Mouse (Mus musculus): Measurements from ENCODE around the gene Rnase13. TPM values are rescaled to one million over a fixed set of nuclear protein-coding genes. Genes with fewer than 3 reads are reported as not detected.

Rnase13 gene
- polyA plus RNA-seq, 1 experiment from 2014 or later = not detected

Other genes starting within 250 kb of the Rnase13 start
- not detected in 3 replicates for gene Gm17079, start 227.3 kb downstream of the Rnase13 start, polyA plus RNA-seq (2018)
- gene Gm5800, start 205.6 kb downstream of the Rnase13 start, polyA plus RNA-seq (2018) = not detected in 3 replicates
- not detected in 3 replicates for gene Ang4, start 149.2 kb downstream of the Rnase13 start, polyA plus RNA-seq (2018)
- gene AY358078, start 122.7 kb downstream of the Rnase13 start, polyA plus RNA-seq (2018) = not detected in 3 replicates
- 0.75 TPM in 1 of 3 replicates, not detected in the others for gene Ear6, start 69.1 kb downstream of the Rnase13 start, polyA plus RNA-seq (2018)
- 5.5 to 12.4 TPM (median 8.5 TPM) in 3 replicates for gene Mettl17, start 37.9 kb downstream of the Rnase13 start, polyA plus RNA-seq (2018)
- 0.16 to 0.27 TPM in 2 of 3 replicates, not detected in the other for gene Slc39a2, start 29.9 kb downstream of the Rnase13 start, polyA plus RNA-seq (2018)
- gene Ndrg2, start 8.6 kb downstream of the Rnase13 start, polyA plus RNA-seq (2018) = 0.14 TPM in 1 of 3 replicates, not detected in the others
- not detected in 3 replicates for gene Tppp2, start 4.3 kb downstream of the Rnase13 start, polyA plus RNA-seq (2018)
- gene Arhgef40, start 61.9 kb upstream of the Rnase13 start, polyA plus RNA-seq (2018) = 0.60 to 1.3 TPM (median 1.3 TPM) in 3 replicates
- 0.16 to 0.21 TPM in 2 of 3 replicates, not detected in the other for gene Tmem253, start 92.9 kb upstream of the Rnase13 start, polyA plus RNA-seq (2018)
- gene Zfp219, start 98.0 kb upstream of the Rnase13 start, polyA plus RNA-seq (2018) = 7.2 to 19.5 TPM (median 12.3 TPM) in 3 replicates
- not detected in 3 replicates for gene Olfr221, start 119.7 kb upstream of the Rnase13 start, polyA plus RNA-seq (2018)
- 156 to 310 TPM (median 188 TPM) in 3 replicates for gene Hnrnpc, start 181.3 kb upstream of the Rnase13 start, polyA plus RNA-seq (2018)
- gene Rpgrip1, start 187.9 kb upstream of the Rnase13 start, polyA plus RNA-seq (2018) = 1.3 to 4.3 TPM (median 2.3 TPM) in 3 replicates